Mouse (Mus musculus) limb, embryonic 12.5 days (tissue): ENCODE results near the gene Nfatc3. TPM values are rescaled to one million over a fixed set of nuclear protein-coding genes. Genes with fewer than 3 reads are reported as not detected.
A peak's percentile ranks its signal among the peaks of the same experiment; 100 is the strongest.
"Not testable (repeated sequence)": the region's sequence is repeated elsewhere in the genome, so short reads cannot be mapped to it uniquely, and the experiment has no call there.

Source experiments
- ATAC-seq: fragments of 200-750 bp; cut with Nextera tagmentation; 2 replicates; pipeline ENCODE4 v1.8.0; 2017; ENCODE audit warnings: low read depth, moderate TSS enrichment; ENCODE audit not compliant: insufficient number of reproducible peaks, insufficient read depth, low FRiP score, low TSS enrichment
- H3K27ac ChIP-seq: fragments of 300-500 bp; sonication (generic); 2 replicates; pipeline ENCODE4 v1.5.1; 2016; ENCODE audit warnings: mild to moderate bottlenecking, moderate library complexity
- H3K27me3 ChIP-seq: fragments of 300-500 bp; sonication (generic); 2 replicates; pipeline ENCODE4 v1.6.1; 2016; ENCODE audit warnings: mild to moderate bottlenecking, moderate library complexity
- H3K36me3 ChIP-seq: fragments of 300-500 bp; sonication (generic); 2 replicates; pipeline ENCODE4 v1.6.1; 2016; ENCODE audit warnings: mild to moderate bottlenecking, moderate library complexity
- H3K4me1 ChIP-seq: fragments of 300-500 bp; sonication (generic); replicated peaks from 2 replicates; pipeline ENCODE4 v1.6.1; 2016
- H3K4me2 ChIP-seq: fragments of 300-500 bp; sonication (generic); 2 replicates; pipeline ENCODE4 v1.6.1; 2016; ENCODE audit warnings: mild to moderate bottlenecking, moderate library complexity
- H3K4me3 ChIP-seq: fragments of 300-500 bp; sonication (generic); replicated peaks from 2 replicates; pipeline ENCODE4 v1.5.1; 2016; ENCODE audit warnings: mild to moderate bottlenecking
- H3K9ac ChIP-seq: fragments of 300-500 bp; sonication (generic); replicated peaks from 2 replicates; pipeline ENCODE4 v1.6.1; 2016; ENCODE audit warnings: mild to moderate bottlenecking, moderate library complexity
- H3K9me3 ChIP-seq: fragments of 300-500 bp; sonication (generic); 2 replicates; pipeline ENCODE4 v1.6.1; 2016; ENCODE audit warnings: mild to moderate bottlenecking, moderate library complexity
- WGBS: fragments of 180-500 bp; shearing (Covaris S2); methylation state at CpG from one replicate; pipeline ENCODE4 v1.1.7; 2016; 5-methylcytosine and 5-hydroxymethylcytosine counted together
- polyA plus RNA-seq: library from polyadenylated mRNA; unstranded; fragments of >200 nt; fragmentation: Nextera tagmentation; extraction: Ambion mirVana; gene quantifications from 2 replicates; pipeline ENCODE4 v1.2.1, GENCODE M21; 2016

The Nfatc3 gene
- 9.1 and 9.2 TPM in 2 replicates for polyA plus RNA-seq

DNA sequence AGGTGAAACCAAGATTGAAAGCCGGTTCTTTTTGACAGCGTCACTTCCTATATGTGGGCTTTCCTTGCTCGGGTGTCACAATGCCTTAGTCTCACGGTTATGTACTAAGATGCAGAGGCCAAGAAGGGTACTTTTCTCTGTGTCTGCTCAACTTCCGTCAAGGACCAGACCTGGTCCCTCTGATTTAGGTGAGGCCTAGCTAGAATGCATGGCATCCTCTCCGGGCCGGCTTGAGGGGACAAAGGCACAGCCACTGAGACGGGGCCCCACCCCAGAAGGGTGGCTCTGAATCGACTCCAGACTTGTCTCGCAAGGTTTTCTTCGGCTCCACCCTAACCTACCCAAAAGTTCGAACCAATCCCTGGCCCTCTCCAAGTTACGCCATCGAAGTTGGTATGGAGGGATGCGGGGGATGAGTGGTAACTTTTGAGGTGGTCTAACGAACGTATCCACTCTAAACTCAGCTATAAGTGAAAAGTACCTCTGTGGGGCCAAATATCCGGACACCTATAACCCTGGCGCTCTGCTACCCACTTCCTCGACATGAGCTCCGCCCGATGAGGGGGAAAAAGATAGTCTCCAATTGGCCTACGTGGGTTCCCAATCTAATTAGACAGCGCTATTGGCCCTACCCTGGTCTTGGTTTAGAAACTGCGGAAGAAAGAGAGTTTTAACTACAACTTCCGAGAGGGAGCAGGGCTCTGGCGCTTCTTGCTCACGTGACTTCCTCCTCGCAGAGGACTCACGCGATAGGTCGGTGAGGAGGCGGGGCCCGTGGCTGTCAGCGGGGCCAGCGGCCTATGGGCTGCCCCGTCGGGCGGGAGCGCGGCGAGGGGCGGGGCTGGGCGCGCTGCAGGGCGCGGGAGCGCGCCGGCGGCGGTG lies at the start of gene Nfatc3:
Gene Nfatc3 (plus strand): TSS at position 110 of the 882 bp plus-strand sequence.
- under 1% methylated on average over 52 of the region's 52 CpGs for WGBS

GRCm38 (mm10) chr8:106010748-106011642 lies 47.6 kb upstream of the Nfatc3 start:
- ATAC-seq: peak; percentile 91
- Histone ChIP-seq H3K4me2 (peak overlapping the region; percentile 95), H3K9me3 (no peaks in the 10 kb centered on the region), H3K27me3 (no peaks in the 10 kb centered on the region), H3K4me3 (peak overlapping the region; percentile 93), H3K4me1 (peaks cover 14% of the 10 kb centered on the region), H3K27ac (peak overlapping the region; percentile 64), H3K36me3 (peaks cover 23% of the 10 kb centered on the region; the same call in 1 of the 2 replicates), H3K9ac (peak overlapping the region; percentile 93)
- 2% methylated on average over 74 of the region's 74 CpGs for WGBS

More for the DNA sequence above, at the start of gene Nfatc3:
- H3K9me3 ChIP-seq: no peaks in the 10 kb centered on the region
- H3K9ac ChIP-seq: peak within 1 kb of the TSS; percentile 91
- ATAC-seq: peak; percentile 94
- H3K4me2 ChIP-seq: peak within 1 kb of the TSS; percentile 81
- peaks cover 6% of the 10 kb centered on the region for H3K36me3 ChIP-seq
- H3K4me1 ChIP-seq: peaks cover 22% of the 10 kb centered on the region
- no peaks in the 10 kb centered on the region for H3K27me3 ChIP-seq
- peak within 1 kb of the TSS; percentile 96 for H3K27ac ChIP-seq
- peak within 1 kb of the TSS; percentile 85 for H3K4me3 ChIP-seq

DNA sequence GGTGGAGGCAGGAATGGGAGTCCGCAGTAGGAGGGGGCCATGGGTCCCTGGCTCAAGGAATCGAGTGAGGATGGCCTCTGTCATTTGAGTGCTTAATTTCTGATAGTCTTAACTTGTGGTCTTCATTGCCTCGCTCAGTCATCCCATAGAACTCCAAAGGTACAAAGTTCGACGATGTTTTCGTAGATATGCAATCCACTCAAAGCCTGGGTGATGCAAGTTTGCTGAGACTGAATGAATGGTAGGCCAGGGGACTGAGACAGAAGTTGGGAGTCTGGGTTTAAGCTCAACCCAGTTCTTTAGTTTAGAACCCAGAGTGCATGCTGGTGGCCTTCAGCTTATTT lies 47.0 kb upstream of the Nfatc3 start, which contains the start of gene Ddx28:
Gene Ddx28 (minus strand): TSS at position 240 of the 344 bp plus-strand sequence.
- Histone ChIP-seq H3K36me3 (peaks cover 28% of the 10 kb centered on the region; the same call in 1 of the 2 replicates), H3K4me1 (peaks cover 14% of the 10 kb centered on the region), H3K9ac (peak within 1 kb of the TSS; percentile 93), H3K9me3 (no peaks in the 10 kb centered on the region), H3K4me2 (peak within 1 kb of the TSS; percentile 95), H3K27me3 (no peaks in the 10 kb centered on the region), H3K27ac (peak within 1 kb of the TSS; percentile 64), H3K4me3 (peak within 1 kb of the TSS; percentile 93)
- 1% methylated on average over 6 of the region's 6 CpGs for WGBS
- 0 out of 2 replicates have a peak, but pooled peaks have one; percentile 52 for ATAC-seq

DNA sequence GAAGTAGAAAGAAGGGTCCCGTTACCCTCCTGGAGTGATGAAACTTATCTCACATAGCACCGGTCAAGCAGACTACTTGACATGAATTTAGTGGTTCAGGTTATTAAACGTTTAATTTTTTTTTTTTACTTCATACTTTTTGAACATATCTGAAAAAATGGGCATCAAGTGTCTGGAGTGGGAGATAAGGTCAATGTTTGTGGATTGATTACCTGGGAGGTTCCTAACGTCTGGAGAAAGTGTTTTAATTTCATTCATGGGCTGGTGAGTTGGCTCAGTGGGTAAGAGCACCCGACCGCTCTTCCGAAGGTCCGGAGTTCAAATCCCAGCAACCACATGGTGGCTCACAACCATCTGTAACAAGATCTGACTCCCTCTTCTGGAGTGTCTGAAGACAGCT lies 46.4 kb upstream of the Nfatc3 start:
- Histone ChIP-seq H3K36me3 (peaks cover 31% of the 10 kb centered on the region), H3K4me3 (peak overlapping the region; percentile 93), H3K4me1 (peaks cover 14% of the 10 kb centered on the region), H3K4me2 (peak overlapping the region; percentile 95)
- not testable (repeated sequence) for ATAC-seq, H3K9ac ChIP-seq, H3K27me3 ChIP-seq, H3K9me3 ChIP-seq, H3K27ac ChIP-seq
- WGBS: 83% methylated on average over 8 of the region's 8 CpGs

- no peak for ATAC-seq
- Histone ChIP-seq H3K4me3 (no peak overlapping the region), H3K4me2 (no peak overlapping the region), H3K9ac (no peak overlapping the region), H3K9me3 (no peaks in the 10 kb centered on the region), H3K4me1 (peaks cover 3% of the 10 kb centered on the region), H3K27me3 (no peaks in the 10 kb centered on the region), H3K36me3 (peaks cover 28% of the 10 kb centered on the region), H3K27ac (no peak overlapping the region)
- 92% methylated on average over 6 of the region's 6 CpGs for whole genome bisulfite sequencing
These were observed 42.4 kb upstream of the Nfatc3 start for GRCm38 (mm10) chr8:106016284-106016683.

DNA sequence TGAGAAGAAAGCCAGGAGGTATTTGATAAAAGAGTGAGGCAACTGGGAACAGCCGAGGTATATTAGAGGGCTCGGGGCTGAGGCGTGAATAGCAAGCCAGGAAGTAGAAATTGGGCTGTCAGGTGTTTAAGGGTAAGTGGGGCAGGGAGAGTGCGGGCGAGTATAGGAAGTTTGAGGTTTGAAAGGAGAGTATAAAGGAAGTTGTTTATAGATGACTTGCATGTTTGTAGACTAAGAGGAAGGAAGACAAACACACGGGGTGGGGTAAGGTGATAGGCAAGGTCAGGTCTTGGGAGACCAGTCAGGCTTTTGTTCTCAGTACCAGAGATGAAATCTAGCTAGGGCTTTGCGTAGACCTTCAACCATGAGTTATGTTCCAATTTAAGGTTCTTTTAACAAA lies 41.5 kb upstream of the Nfatc3 start:
- Histone ChIP-seq H3K27me3 (no peaks in the 10 kb centered on the region), H3K4me1 (no peaks in the 10 kb centered on the region), H3K4me3 (no peak overlapping the region), H3K4me2 (no peak overlapping the region), H3K36me3 (peaks cover 28% of the 10 kb centered on the region), H3K9ac (no peak overlapping the region), H3K27ac (no peak overlapping the region), H3K9me3 (no peaks in the 10 kb centered on the region)
- 91% methylated on average over 7 of the region's 7 CpGs for WGBS
- no peak for ATAC-seq

GRCm38 (mm10) chr8:106018039-106018438 lies 40.6 kb upstream of the Nfatc3 start:
- H3K27ac ChIP-seq: no peak overlapping the region
- no peak overlapping the region for H3K4me2 ChIP-seq
- no peaks in the 10 kb centered on the region for H3K27me3 ChIP-seq
- H3K36me3 ChIP-seq: peaks cover 28% of the 10 kb centered on the region
- no peak overlapping the region for H3K9ac ChIP-seq
- no peak for ATAC-seq
- WGBS: 92% methylated on average over 3 of the region's 3 CpGs
- H3K4me1 ChIP-seq: no peaks in the 10 kb centered on the region
- H3K4me3 ChIP-seq: no peak overlapping the region
- no peaks in the 10 kb centered on the region for H3K9me3 ChIP-seq

GRCm38 (mm10) chr8:106022483-106022882 lies 36.2 kb upstream of the Nfatc3 start:
- Histone ChIP-seq H3K9ac (no peak overlapping the region), H3K4me2 (no peak overlapping the region), H3K4me3 (no peak overlapping the region), H3K9me3 (no peaks in the 10 kb centered on the region), H3K36me3 (peaks cover 35% of the 10 kb centered on the region; the same call in 1 of the 2 replicates), H3K27ac (no peak overlapping the region), H3K27me3 (no peaks in the 10 kb centered on the region), H3K4me1 (no peaks in the 10 kb centered on the region)
- no peak for ATAC-seq

DNA sequence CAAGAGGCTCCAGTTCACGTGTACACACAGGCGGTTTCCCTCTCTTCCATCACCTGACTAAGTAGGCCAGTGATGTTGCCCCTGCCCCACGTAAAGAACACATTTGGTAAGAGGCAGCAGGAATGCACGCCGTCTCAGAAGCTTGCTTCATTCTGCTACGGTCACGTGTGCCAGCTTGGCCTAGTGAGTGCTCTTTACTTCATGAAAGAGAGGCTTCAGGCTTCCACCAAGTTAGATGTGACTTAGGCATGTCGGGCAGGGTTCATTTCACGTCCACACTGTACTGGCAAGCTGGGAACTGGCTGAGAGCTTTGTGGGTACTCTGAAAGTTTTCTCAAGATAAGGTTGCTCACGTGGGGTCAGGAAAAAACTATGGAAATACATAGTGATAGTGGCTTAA lies 19.9 kb upstream of the Nfatc3 start:
- WGBS: 91% methylated on average over 10 of the region's 10 CpGs
- Histone ChIP-seq H3K9ac (no peak overlapping the region), H3K9me3 (no peaks in the 10 kb centered on the region), H3K4me1 (no peaks in the 10 kb centered on the region), H3K27ac (no peak overlapping the region), H3K4me3 (no peak overlapping the region), H3K36me3 (peaks cover 13% of the 10 kb centered on the region), H3K27me3 (no peaks in the 10 kb centered on the region), H3K4me2 (no peak overlapping the region)
- ATAC-seq: no peak

GRCm38 (mm10) chr8:106039605-106040004 lies 19.0 kb upstream of the Nfatc3 start:
- Histone ChIP-seq H3K27me3 (no peaks in the 10 kb centered on the region), H3K9ac (no peak overlapping the region), H3K4me2 (no peak overlapping the region), H3K36me3 (peaks cover 15% of the 10 kb centered on the region), H3K4me3 (no peak overlapping the region), H3K27ac (no peak overlapping the region), H3K9me3 (no peaks in the 10 kb centered on the region), H3K4me1 (no peaks in the 10 kb centered on the region)
- no peak for ATAC-seq
- WGBS: 86% methylated on average over 4 of the region's 4 CpGs

DNA sequence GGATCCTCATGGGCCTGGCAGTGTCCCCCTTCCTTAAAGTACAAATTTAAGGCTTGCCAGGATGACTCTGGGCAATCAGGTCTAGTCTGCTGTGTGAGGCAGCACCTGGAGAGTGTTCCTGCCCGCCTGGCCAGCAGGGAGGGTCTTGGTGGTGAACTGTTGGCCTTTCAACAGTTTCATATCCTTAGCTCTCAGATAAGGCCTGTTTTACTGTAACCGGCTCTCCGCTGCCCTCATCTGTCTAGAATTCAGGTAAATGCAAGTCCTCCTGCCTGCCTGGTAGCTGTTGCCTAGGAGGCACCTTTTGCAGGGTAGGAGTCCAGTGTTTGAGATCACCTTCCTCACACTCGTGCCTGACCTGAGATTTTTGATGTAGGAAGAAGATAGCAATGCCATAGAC lies 18.4 kb upstream of the Nfatc3 start:
- no peaks in the 10 kb centered on the region for H3K27me3 ChIP-seq
- 75% methylated on average over 4 of the region's 4 CpGs for WGBS
- no peak overlapping the region for H3K4me3 ChIP-seq
- H3K36me3 ChIP-seq: peaks cover 21% of the 10 kb centered on the region
- no peak overlapping the region for H3K9ac ChIP-seq
- no peak overlapping the region for H3K4me2 ChIP-seq
- H3K9me3 ChIP-seq: no peaks in the 10 kb centered on the region
- no peak for ATAC-seq
- H3K4me1 ChIP-seq: no peaks in the 10 kb centered on the region
- no peak overlapping the region for H3K27ac ChIP-seq
